Mouse (Mus musculus) embryonic fibroblast, embryonic 13.5 days (primary cell): ENCODE data around the gene Fbrs.

Source experiments
- CTCF ChIP-seq: IDR thresholded peaks from 2 replicates; pipeline ENCODE4 v1.5.1; 2011; ENCODE audit warnings: mild to moderate bottlenecking, control low read depth, low read length, moderate library complexity, borderline replicate concordance; ENCODE audit not compliant: insufficient read depth
- POLR2A ChIP-seq: IDR thresholded peaks from 2 replicates; pipeline ENCODE4 v1.6.1; 2011; ENCODE audit warnings: low read depth, mild to moderate bottlenecking, control low read depth, low read length, moderate library complexity

- TF ChIP-seq CTCF (no peak), POLR2A (no peak)
Measured at GRCm38 (mm10) chr7:127476855-127477254, 2.1 kb upstream of the Fbrs start.
